Mouse (Mus musculus): ENCODE results near the gene Gm10097. TPM values are rescaled to one million over a fixed set of nuclear protein-coding genes. Genes with fewer than 3 reads are reported as not detected.

Gene Gm10097
- total RNA-seq, 1 experiment, result not detected

- no peak overlapping the region for H3K27ac ChIP-seq (ENCODE audit: insufficient read depth, low read depth, low read length, poor library complexity, severe bottlenecking)
- TF ChIP-seq ZC3H11A (IDR thresholded peaks at IDR 0.05; ENCODE audit: borderline replicate concordance, low read depth, low read length) (no peak), CHD2 (IDR thresholded peaks at IDR 0.05; ENCODE audit: low read depth, low read length) (no peak), ZNF384 (IDR thresholded peaks at IDR 0.05; ENCODE audit: low read depth, low read length) (no peak), HCFC1 (IDR thresholded peaks at IDR 0.05; ENCODE audit: borderline replicate concordance, insufficient read depth, low read length) (no peak), MAFK (IDR thresholded peaks at IDR 0.05; ENCODE audit: insufficient read depth, low read depth, low read length) (no peak)
- peak; percentile 3 for DNase-seq (ENCODE audit: low read depth, low spot score)
- H3K4me3 ChIP-seq (ENCODE audit: insufficient read depth in 1 of 2, low read depth in 1 of 2, low read length in 2 of 2, poor library complexity in 1 of 2, severe bottlenecking in 1 of 2), result no peak overlapping the region
- in situ Hi-C loops (cut with MboI; ENCODE audit: low sequenced_read_pairs in 2 of 2, unreplicated experiment in 2 of 2), result no loop called here
- H3K9ac ChIP-seq (ENCODE audit: insufficient read depth, low read depth, low read length, poor library complexity, severe bottlenecking), result no peak overlapping the region
- H3K4me1 ChIP-seq (ENCODE audit: control insufficient read depth in 2 of 2, insufficient read depth in 2 of 2, low read length in 2 of 2, poor library complexity in 1 of 2), result no peaks in the 10 kb centered on the region
- no peaks in the 10 kb centered on the region for H3K36me3 ChIP-seq (ENCODE audit: control insufficient read depth, insufficient read depth, low read length, poor library complexity, severe bottlenecking)
- H3K9me3 ChIP-seq (ENCODE audit: control insufficient read depth, insufficient read depth, low read depth, low read length), result no peaks in the 10 kb centered on the region
These were observed 16.8 kb downstream of the Gm10097 start for GRCm38 (mm10) chr10:5085792-5086191.

DNA sequence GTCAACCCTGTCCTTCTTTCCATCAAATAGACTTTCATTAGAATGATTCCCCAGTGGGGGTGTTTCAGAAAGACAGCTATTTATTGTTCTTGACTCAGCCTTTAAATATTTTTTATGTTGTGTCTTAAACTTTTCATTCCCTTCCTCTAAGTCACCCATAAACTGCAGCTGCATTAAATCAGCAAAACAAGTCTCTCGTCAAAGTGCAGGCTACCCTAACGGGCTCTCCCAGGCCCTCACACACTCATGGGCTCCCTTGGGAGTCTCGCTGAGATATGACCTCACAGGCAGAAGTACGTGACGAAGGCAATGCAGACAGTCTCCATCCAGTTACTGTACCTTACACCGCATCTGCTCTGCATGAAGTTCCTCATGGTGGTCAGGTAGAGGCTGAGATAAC, 17.3 kb downstream of the Gm10097 start:
- Histone ChIP-seq H3K27ac (ENCODE audit: insufficient read depth, low read depth, low read length, poor library complexity, severe bottlenecking) (no peak overlapping the region), H3K9ac (ENCODE audit: insufficient read depth, low read depth, low read length, poor library complexity, severe bottlenecking) (no peak overlapping the region), H3K36me3 (ENCODE audit: control insufficient read depth, insufficient read depth, low read length, poor library complexity, severe bottlenecking) (no peaks in the 10 kb centered on the region), H3K4me1 (ENCODE audit: control insufficient read depth in 2 of 2, insufficient read depth in 2 of 2, low read length in 2 of 2, poor library complexity in 1 of 2) (no peaks in the 10 kb centered on the region), H3K9me3 (ENCODE audit: control insufficient read depth, insufficient read depth, low read depth, low read length) (no peaks in the 10 kb centered on the region), H3K4me3 (ENCODE audit: insufficient read depth in 1 of 2, low read depth in 1 of 2, low read length in 2 of 2, poor library complexity in 1 of 2, severe bottlenecking in 1 of 2) (no peak overlapping the region)
- DNase-seq (ENCODE audit: low read depth, low spot score), result no peak
- TF ChIP-seq ZNF384 (IDR thresholded peaks at IDR 0.05; ENCODE audit: low read depth, low read length), result no peak
- TF ChIP-seq ZC3H11A (IDR thresholded peaks at IDR 0.05; ENCODE audit: borderline replicate concordance, low read depth, low read length), result no peak
- no peak for TF ChIP-seq HCFC1 (IDR thresholded peaks at IDR 0.05; ENCODE audit: borderline replicate concordance, insufficient read depth, low read length)
- no peak for TF ChIP-seq CHD2 (IDR thresholded peaks at IDR 0.05; ENCODE audit: low read depth, low read length)
- no peak for TF ChIP-seq MAFK (IDR thresholded peaks at IDR 0.05; ENCODE audit: insufficient read depth, low read depth, low read length)
- in situ Hi-C loops (cut with MboI; ENCODE audit: low sequenced_read_pairs in 2 of 2, unreplicated experiment in 2 of 2), result no loop called here

GRCm38 (mm10) chr10:5087336-5087735, 18.3 kb downstream of the Gm10097 start:
- no peak overlapping the region for H3K27ac ChIP-seq (ENCODE audit: insufficient read depth, low read depth, low read length, poor library complexity, severe bottlenecking)
- no peak for DNase-seq (ENCODE audit: low read depth, low spot score)
- H3K4me1 ChIP-seq (ENCODE audit: control insufficient read depth in 2 of 2, insufficient read depth in 2 of 2, low read length in 2 of 2, poor library complexity in 1 of 2), result no peaks in the 10 kb centered on the region
- no peaks in the 10 kb centered on the region for H3K36me3 ChIP-seq (ENCODE audit: control insufficient read depth, insufficient read depth, low read length, poor library complexity, severe bottlenecking)
- H3K4me3 ChIP-seq (ENCODE audit: insufficient read depth in 1 of 2, low read depth in 1 of 2, low read length in 2 of 2, poor library complexity in 1 of 2, severe bottlenecking in 1 of 2), result no peak overlapping the region
- TF ChIP-seq ZC3H11A (IDR thresholded peaks at IDR 0.05; ENCODE audit: borderline replicate concordance, low read depth, low read length), result no peak
- no peak for TF ChIP-seq ZNF384 (IDR thresholded peaks at IDR 0.05; ENCODE audit: low read depth, low read length)
- in situ Hi-C loops (cut with MboI; ENCODE audit: low sequenced_read_pairs in 2 of 2, unreplicated experiment in 2 of 2), result no loop called here
- no peak overlapping the region for H3K9ac ChIP-seq (ENCODE audit: insufficient read depth, low read depth, low read length, poor library complexity, severe bottlenecking)
- H3K9me3 ChIP-seq (ENCODE audit: control insufficient read depth, insufficient read depth, low read depth, low read length), result no peaks in the 10 kb centered on the region

DNA sequence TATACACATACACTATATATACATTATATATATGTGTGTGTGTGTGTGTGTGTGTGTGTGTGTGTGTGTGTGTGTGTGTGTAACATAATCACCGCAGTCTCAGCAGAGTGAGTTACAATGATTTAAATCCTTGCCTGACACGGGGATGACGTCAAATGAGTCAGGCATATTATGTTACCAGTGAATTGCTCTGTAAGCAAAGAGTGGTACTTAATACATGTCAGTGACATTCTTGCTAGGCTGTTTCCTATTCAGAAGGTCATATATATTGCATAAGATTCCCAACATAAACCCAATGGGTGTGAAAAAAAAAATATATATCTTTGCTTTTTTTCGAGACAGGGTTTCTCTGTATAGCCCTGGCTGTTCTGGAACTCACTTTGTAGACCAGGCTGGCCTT, 20.1 kb downstream of the Gm10097 start:
- in situ Hi-C loops (cut with MboI; ENCODE audit: low sequenced_read_pairs in 2 of 2, unreplicated experiment in 2 of 2), result no loop called here
- H3K9ac ChIP-seq (ENCODE audit: insufficient read depth, low read depth, low read length, poor library complexity, severe bottlenecking), result no peak overlapping the region
- TF ChIP-seq MAFK (IDR thresholded peaks at IDR 0.05; ENCODE audit: insufficient read depth, low read depth, low read length) (no peak), ZC3H11A (IDR thresholded peaks at IDR 0.05; ENCODE audit: borderline replicate concordance, low read depth, low read length) (no peak), CHD2 (IDR thresholded peaks at IDR 0.05; ENCODE audit: low read depth, low read length) (no peak), HCFC1 (IDR thresholded peaks at IDR 0.05; ENCODE audit: borderline replicate concordance, insufficient read depth, low read length) (no peak), ZNF384 (IDR thresholded peaks at IDR 0.05; ENCODE audit: low read depth, low read length) (no peak)
- H3K27ac ChIP-seq (ENCODE audit: insufficient read depth, low read depth, low read length, poor library complexity, severe bottlenecking), result no peak overlapping the region
- H3K9me3 ChIP-seq (ENCODE audit: control insufficient read depth, insufficient read depth, low read depth, low read length), result no peaks in the 10 kb centered on the region
- no peak overlapping the region for H3K4me3 ChIP-seq (ENCODE audit: insufficient read depth in 1 of 2, low read depth in 1 of 2, low read length in 2 of 2, poor library complexity in 1 of 2, severe bottlenecking in 1 of 2)
- DNase-seq (ENCODE audit: low read depth, low spot score), result no peak
- H3K4me1 ChIP-seq (ENCODE audit: control insufficient read depth in 2 of 2, insufficient read depth in 2 of 2, low read length in 2 of 2, poor library complexity in 1 of 2), result no peaks in the 10 kb centered on the region
- H3K36me3 ChIP-seq (ENCODE audit: control insufficient read depth, insufficient read depth, low read length, poor library complexity, severe bottlenecking), result no peaks in the 10 kb centered on the region
